Mouse (Mus musculus) limb, embryonic 10.5 days (tissue): ENCODE measurements at regions not wholly inside any gene's neighbourhood (a gene's known extent, or its start where the extent isn't known, plus 50 kb on each side); places are given as distances from the start of the nearest gene placed in this dataset.
A peak's percentile ranks its signal among the peaks of the same experiment; 100 is the strongest.

ENCODE experiments used
- DNase-seq: peaks from one replicate; pipeline ENCODE4 v3.0.0-alpha.2; 2017; ENCODE audit warnings: low spot score
- H3K27ac ChIP-seq: fragments of 300-500 bp; sonication (generic); 2 replicates; pipeline ENCODE4 v1.5.1; 2016; ENCODE audit warnings: mild to moderate bottlenecking
- H3K27me3 ChIP-seq: fragments of 300-500 bp; sonication (generic); 2 replicates; pipeline ENCODE4 v1.6.1; 2016; ENCODE audit warnings: low read depth, mild to moderate bottlenecking; ENCODE audit not compliant: poor library complexity, severe bottlenecking
- H3K36me3 ChIP-seq: fragments of 300-500 bp; sonication (generic); 2 replicates; pipeline ENCODE4 v1.6.1; 2016; ENCODE audit warnings: mild to moderate bottlenecking, moderate library complexity
- H3K4me1 ChIP-seq: fragments of 300-500 bp; sonication (generic); 2 replicates; pipeline ENCODE4 v1.6.1; 2016
- H3K4me3 ChIP-seq: fragments of 300-500 bp; sonication (generic); 2 replicates; pipeline ENCODE4 v1.5.1; 2016; ENCODE audit warnings: mild to moderate bottlenecking, moderate library complexity
- H3K9me3 ChIP-seq: fragments of 300-500 bp; sonication (generic); replicated peaks from 2 replicates; pipeline ENCODE4 v1.6.1; 2016; ENCODE audit warnings: mild to moderate bottlenecking
- WGBS: fragments of 180-500 bp; shearing (Covaris S2); methylation state at CpG from one replicate; pipeline ENCODE4 v1.1.7; 2016; 5-methylcytosine and 5-hydroxymethylcytosine counted together

DNA sequence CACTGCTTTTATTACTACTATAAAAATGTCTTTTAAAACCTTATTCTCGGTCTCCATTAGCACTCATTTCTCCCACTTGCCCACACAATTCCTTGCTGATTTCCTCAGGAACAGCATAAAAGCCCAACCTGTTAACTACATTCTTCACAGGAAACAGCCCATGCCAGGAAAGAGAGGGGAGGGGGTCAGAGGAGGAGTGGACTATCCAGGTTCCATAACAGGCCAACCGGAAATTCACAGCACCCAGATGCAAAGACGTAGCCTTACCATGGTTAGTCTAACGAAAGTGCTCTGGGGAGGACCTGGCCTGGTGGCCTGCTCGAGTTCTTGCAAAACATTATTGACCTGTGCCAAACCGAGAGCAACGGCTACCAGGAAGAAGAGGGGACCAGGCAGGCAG lies 94.3 kb downstream of the Zfp706 start:
- Histone ChIP-seq H3K27ac (peak overlapping the region; percentile 50; the same call in 1 of the 2 replicates), H3K4me3 (no peak overlapping the region), H3K4me1 (peaks cover 32% of the 10 kb centered on the region), H3K27me3 (no peaks in the 10 kb centered on the region), H3K36me3 (no peaks in the 10 kb centered on the region), H3K9me3 (no peaks in the 10 kb centered on the region)
- DNase-seq = no peak
- WGBS = 81% methylated on average over 7 of the region's 7 CpGs

DNA sequence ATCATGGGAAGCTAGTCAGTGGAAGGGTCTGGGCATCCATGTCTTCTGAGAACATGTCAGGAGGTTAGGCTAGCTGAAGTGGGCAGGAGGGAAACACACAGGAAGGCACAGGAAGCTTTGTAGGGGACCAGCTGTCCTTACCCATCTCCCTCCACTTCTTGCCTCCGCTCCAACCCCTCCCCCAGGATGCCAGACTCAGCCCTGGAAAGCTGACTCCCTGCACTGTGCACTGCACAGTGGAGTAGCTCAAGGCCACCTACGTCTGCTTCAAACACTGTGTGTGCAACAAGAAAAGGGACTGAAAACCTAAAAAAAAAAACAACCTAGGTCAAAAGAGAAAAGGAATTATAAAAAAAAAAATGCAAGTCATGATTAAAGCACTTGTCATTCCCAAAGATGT lies 97.3 kb downstream of the Zfp706 start:
- Histone ChIP-seq H3K36me3 (no peaks in the 10 kb centered on the region), H3K27me3 (no peaks in the 10 kb centered on the region), H3K4me1 (peaks cover 32% of the 10 kb centered on the region), H3K4me3 (no peak overlapping the region), H3K27ac (no peak overlapping the region), H3K9me3 (no peaks in the 10 kb centered on the region)
- WGBS = 70% methylated on average over 2 of the region's 2 CpGs
- DNase-seq = no peak

DNA sequence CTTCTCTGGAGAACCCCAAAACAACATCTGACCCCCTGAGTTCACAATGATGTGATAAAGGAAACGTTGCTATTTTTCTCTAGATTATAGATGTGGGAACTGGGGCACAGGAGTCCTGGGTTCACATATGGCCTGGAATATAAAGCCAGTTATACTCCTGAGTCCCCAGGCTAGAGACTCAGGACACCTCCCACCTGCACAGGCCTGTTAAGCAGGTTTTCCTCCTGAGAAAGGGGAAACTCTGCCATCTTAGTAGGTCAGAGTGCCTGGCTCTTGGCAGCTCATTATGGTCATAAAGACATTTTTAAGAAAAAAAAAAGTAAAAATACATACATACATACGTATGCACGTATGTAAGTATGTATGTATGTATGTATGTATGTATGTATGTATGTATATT lies 98.1 kb downstream of the Zfp706 start:
- H3K27ac ChIP-seq = no peak overlapping the region
- peaks cover 32% of the 10 kb centered on the region for H3K4me1 ChIP-seq
- no peaks in the 10 kb centered on the region for H3K9me3 ChIP-seq
- H3K4me3 ChIP-seq = no peak overlapping the region
- no peaks in the 10 kb centered on the region for H3K27me3 ChIP-seq
- no peak for DNase-seq
- 92% methylated on average over 3 of the region's 3 CpGs for WGBS
- no peaks in the 10 kb centered on the region for H3K36me3 ChIP-seq

DNA sequence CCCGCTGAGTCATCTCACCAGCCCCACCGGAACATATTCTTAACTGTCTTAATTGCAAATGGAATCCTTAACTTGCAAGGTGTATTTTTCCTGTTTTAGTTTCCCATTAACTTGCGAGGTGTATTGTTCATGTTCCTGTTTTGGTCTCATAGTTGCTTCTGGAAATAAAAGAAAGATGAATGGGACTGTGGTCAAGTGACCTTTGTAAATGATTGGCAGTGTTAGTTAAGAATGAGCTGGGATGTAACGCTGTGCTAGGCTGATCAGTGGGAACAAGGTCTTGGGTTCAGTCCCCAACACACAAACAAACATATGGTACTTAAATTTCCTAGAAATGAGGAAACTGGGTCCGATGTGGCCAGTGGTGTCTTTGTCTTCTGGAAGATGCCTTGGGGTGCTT lies 100.8 kb downstream of the Zfp706 start:
- no peak for DNase-seq

DNA sequence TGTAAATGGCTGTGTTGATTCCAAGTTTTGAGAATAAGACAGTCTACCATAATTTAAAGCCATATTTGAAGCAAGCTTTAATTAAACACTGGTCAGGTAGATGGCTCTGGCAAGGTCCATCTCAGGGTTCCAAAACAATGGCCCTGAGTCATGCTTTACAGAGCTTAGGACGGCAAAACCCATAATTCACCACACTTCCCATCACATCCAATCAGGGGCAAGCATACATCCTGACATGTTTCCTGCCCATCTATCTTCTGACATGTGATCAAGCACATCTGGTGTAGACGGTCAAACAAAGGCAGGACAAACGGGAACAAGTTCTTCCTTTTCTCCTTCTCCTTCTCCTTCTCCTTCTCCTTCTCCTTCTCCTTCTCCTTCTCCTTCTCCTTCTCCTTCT lies 101.5 kb downstream of the Zfp706 start:
- Histone ChIP-seq H3K27me3 (no peaks in the 10 kb centered on the region), H3K4me1 (peaks cover 37% of the 10 kb centered on the region), H3K4me3 (no peak overlapping the region), H3K9me3 (no peaks in the 10 kb centered on the region), H3K27ac (no peak overlapping the region), H3K36me3 (no peaks in the 10 kb centered on the region)
- 58% methylated on average over 3 of the region's 3 CpGs for WGBS
- no peak for DNase-seq

More for the DNA sequence above, 100.8 kb downstream of the Zfp706 start:
- 90% methylated on average over 5 of the region's 5 CpGs for WGBS
- H3K27ac ChIP-seq = no peak overlapping the region
- peaks cover 36% of the 10 kb centered on the region for H3K4me1 ChIP-seq
- H3K9me3 ChIP-seq = no peaks in the 10 kb centered on the region
- H3K36me3 ChIP-seq = no peaks in the 10 kb centered on the region
- no peaks in the 10 kb centered on the region for H3K27me3 ChIP-seq
- no peak overlapping the region for H3K4me3 ChIP-seq

DNA sequence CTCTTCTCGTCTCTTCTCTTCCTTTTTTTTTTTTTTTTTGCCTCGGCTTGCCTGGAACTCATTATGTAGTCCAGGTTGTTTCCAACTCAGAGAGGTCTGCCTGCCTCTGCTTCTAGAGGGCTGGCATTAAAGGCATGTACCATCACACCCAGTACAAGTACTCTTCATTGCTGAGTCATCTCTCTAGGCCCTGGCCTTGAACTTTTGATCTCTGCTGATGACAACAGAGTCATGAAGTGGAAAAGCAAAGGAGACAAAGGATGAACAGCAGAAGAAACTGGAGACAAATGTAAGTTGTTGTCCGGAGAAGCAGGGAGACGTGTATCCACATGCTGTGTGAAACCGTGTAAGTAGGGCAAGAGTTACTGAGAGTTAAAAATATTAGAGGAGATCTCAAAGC lies 103.7 kb downstream of the Zfp706 start:
- WGBS = 82% methylated on average over 5 of the region's 5 CpGs

DNA sequence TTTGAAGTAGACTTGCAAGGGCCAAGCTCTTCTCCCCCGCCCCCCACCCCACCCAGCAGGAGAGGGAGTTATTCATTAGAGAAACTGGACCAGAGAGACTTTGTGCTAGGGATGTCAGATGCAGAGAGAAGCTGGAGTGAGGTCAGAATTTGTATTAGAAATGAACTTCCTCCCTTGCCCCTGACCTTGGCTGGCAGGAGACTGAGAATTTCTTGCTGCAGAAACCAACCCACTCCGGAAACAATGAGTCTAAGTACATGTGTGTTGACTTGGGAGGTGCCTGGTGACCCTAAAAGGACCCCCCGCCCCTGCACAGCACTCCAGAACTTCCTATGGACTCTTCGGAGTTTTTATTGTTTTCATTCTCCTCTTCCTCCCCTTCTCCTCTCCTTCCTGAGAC lies 104.3 kb downstream of the Zfp706 start:
- no peaks in the 10 kb centered on the region for H3K36me3 ChIP-seq
- H3K4me3 ChIP-seq = no peak overlapping the region
- no peak for DNase-seq
- WGBS = 62% methylated on average over 4 of the region's 4 CpGs
- peaks cover 39% of the 10 kb centered on the region for H3K4me1 ChIP-seq
- no peaks in the 10 kb centered on the region for H3K27me3 ChIP-seq
- H3K9me3 ChIP-seq = no peaks in the 10 kb centered on the region
- H3K27ac ChIP-seq = no peak overlapping the region

More for the DNA sequence above, 103.7 kb downstream of the Zfp706 start:
- no peaks in the 10 kb centered on the region for H3K9me3 ChIP-seq
- no peak for DNase-seq
- H3K36me3 ChIP-seq = no peaks in the 10 kb centered on the region
- no peak overlapping the region for H3K4me3 ChIP-seq
- no peaks in the 10 kb centered on the region for H3K27me3 ChIP-seq
- peaks cover 39% of the 10 kb centered on the region for H3K4me1 ChIP-seq
- H3K27ac ChIP-seq = no peak overlapping the region

DNA sequence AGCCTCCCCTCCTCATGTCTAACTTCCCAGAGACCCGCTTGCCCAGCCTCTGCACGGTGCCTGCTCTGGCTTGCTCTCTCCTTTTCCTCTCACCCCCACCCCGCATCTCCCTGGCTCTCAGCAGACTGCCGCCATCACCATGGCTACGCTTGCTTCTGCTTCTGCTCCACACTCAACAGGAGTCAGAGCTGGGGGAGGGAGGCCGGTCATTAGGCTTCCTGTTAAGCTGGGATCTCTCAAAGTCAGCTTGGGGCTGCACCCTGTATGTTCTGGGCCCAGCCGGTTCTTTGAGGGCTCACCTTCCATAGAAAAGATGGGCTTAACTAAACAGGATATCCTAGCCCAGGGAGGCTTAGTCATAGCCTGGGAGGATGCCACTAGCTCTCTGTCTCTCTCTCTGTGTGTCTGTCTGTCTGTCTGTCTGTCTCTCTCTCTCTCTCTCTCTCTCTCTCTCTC lies 105.7 kb downstream of the Zfp706 start:
- no peaks in the 10 kb centered on the region for H3K9me3 ChIP-seq
- DNase-seq = peak; percentile 75
- H3K27me3 ChIP-seq = no peaks in the 10 kb centered on the region
- peak overlapping the region; percentile 75 for H3K27ac ChIP-seq
- WGBS = 8% methylated on average over 7 of the region's 7 CpGs
- peak overlapping the region; percentile 23 for H3K4me3 ChIP-seq
- H3K4me1 ChIP-seq = peaks cover 39% of the 10 kb centered on the region
- H3K36me3 ChIP-seq = no peaks in the 10 kb centered on the region

DNA sequence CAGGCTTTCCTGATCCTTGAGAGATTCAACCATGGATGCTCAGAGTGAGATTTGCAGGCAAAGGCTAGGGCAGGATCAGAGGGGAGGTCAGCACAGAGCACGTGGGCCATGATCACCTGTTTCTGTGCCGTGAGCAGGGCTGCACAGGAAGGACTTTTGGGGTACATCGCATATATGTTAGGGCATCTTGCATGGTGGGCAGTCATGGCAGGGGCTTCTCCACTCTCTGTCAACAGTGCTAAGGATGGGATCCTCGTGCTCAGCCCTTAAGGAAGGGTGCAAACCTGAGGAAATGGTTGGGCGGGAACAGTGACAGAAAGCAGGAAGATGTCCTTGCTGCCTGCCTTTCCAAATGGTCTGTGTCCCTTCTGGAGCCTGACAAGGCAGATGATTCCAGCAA lies 106.2 kb downstream of the Zfp706 start:
- Histone ChIP-seq H3K9me3 (no peaks in the 10 kb centered on the region), H3K27ac (peak overlapping the region; percentile 75), H3K27me3 (no peaks in the 10 kb centered on the region), H3K4me3 (peak overlapping the region; percentile 23; the same call in 1 of the 2 replicates), H3K4me1 (peaks cover 39% of the 10 kb centered on the region), H3K36me3 (no peaks in the 10 kb centered on the region)
- 62% methylated on average over 5 of the region's 5 CpGs for WGBS
- DNase-seq = no peak

DNA sequence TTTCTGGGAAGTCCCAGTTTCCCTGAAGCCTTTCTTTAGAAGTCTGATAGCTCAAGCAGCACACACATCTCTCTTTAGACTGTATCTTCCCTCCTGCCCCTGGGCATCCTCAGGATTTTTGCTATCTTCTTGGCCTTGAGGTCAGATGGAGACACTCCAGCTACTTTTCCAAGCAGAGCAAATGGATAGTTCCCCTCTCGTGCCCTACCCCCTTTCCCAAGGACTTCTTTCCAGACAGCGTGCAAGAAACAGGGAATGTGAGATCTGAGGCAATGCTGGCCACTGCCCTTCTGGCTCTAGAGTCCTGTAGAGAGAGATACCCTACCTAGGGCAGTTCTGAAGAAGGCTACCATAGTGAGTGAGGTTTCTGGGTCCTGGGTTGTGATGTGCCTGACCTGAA lies 106.6 kb downstream of the Zfp706 start:
- DNase-seq = no peak
- Histone ChIP-seq H3K4me1 (peaks cover 39% of the 10 kb centered on the region), H3K4me3 (no peak overlapping the region), H3K9me3 (no peaks in the 10 kb centered on the region), H3K36me3 (no peaks in the 10 kb centered on the region), H3K27ac (peak overlapping the region; percentile 75), H3K27me3 (no peaks in the 10 kb centered on the region)
- WGBS = 61% methylated on average over 2 of the region's 2 CpGs

DNA sequence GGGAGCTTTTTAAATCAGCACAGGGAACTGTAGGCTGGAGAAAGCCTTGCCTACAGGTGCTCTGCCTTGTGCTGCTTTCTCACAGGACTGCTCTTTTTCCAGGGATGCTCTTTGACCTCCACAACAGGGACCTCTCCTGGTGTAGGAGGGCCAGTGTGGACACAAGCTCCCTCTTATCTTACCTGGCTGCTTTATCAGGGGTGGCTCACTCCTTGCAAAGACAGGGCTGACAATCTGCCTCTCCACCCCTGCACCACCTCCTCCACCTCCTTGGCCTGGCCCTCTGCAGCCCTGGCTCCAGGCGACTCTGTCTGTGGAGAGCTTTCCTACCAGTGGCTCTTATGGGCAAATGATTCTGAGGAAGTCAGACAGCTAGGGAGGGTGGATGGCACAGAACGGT lies 107.7 kb downstream of the Zfp706 start:
- Histone ChIP-seq H3K4me3 (no peak overlapping the region), H3K9me3 (no peaks in the 10 kb centered on the region), H3K36me3 (no peaks in the 10 kb centered on the region), H3K27me3 (no peaks in the 10 kb centered on the region), H3K27ac (no peak overlapping the region; the same call in 1 of the 2 replicates), H3K4me1 (peaks cover 39% of the 10 kb centered on the region)
- DNase-seq = no peak
- 57% methylated on average over 2 of the region's 2 CpGs for WGBS

DNA sequence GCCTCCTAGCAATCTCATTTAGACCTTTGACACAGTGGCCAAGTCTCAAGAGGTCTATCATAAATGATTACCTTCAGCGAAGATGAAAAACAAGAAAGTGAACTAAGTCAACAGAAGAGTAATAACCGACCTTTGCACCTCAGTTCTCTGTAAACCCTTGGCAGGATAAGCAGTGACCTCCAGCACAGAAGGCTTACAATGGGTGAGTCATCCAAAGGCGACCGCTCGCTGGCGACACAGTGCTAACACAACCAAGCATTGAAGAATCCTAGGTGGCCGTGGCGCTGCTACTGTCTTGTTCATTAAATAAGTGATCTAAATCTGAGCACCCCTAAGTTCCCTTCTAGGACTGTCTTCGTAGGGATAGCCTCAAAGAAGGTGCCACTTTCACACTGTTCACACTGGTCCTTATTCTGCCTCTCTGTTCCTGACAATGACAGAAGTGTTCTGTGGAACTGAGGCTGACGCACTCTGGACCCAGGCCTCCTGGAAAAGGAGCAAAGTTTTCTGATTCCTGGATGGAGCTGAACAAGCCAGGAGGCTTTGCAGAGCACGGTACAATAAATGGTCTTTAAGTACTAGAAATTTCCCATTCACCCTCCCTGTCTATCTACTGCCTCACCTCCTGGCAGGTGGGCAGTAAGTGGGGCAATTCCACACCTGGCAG lies 108.6 kb downstream of the Zfp706 start:
- H3K27me3 ChIP-seq = no peaks in the 10 kb centered on the region
- no peak for DNase-seq
- WGBS = 90% methylated on average over 11 of the region's 11 CpGs

DNA sequence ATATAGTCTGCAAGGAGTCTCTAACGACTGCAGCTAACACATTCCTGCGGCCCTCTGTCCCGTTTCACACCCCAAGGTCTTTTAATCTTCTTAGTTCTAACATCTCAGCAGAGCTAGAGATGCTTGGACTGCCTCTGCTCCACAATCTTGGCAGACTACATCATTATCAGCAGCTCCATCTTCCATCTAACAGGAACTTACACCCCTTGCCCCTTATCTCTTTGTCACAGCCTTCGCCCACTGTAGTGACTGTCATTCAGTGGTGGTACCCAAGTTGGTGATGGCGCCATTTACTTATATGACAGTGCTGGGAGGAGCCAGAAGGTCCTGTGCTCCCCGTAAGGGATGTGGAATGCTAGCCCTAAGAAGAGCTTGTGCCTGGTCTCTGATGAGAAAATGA lies 109.2 kb downstream of the Zfp706 start:
- H3K9me3 ChIP-seq = no peaks in the 10 kb centered on the region
- no peaks in the 10 kb centered on the region for H3K27me3 ChIP-seq
- DNase-seq = no peak
- no peaks in the 10 kb centered on the region for H3K36me3 ChIP-seq
- H3K27ac ChIP-seq = no peak overlapping the region
- H3K4me1 ChIP-seq = peaks cover 39% of the 10 kb centered on the region
- 88% methylated on average over 6 of the region's 6 CpGs for WGBS
- no peak overlapping the region for H3K4me3 ChIP-seq

More for the DNA sequence above, 108.6 kb downstream of the Zfp706 start:
- no peak overlapping the region for H3K4me3 ChIP-seq
- no peaks in the 10 kb centered on the region for H3K9me3 ChIP-seq
- H3K27ac ChIP-seq = no peak overlapping the region
- no peaks in the 10 kb centered on the region for H3K36me3 ChIP-seq
- peaks cover 39% of the 10 kb centered on the region for H3K4me1 ChIP-seq

DNA sequence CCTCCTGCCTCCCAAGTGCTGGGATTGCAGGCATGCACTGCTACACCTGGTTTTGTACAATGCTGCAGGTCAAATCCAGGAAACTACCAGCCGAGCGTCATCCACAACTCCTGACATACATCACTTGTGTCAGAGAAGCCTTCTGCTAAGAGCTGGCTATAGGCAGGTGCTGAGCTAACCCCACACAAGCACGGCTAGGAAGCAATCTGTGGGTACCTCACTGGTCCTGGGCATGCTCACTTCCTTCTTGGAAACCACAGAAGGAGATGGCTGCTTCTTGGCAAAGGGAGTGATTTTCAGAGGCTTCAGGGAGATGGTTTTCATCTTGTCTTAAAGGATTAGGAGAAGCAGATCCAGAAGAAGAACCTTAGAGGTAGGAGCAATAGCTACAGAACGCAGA lies 111.3 kb downstream of the Zfp706 start:
- H3K4me3 ChIP-seq = no peak overlapping the region
- WGBS = 85% methylated on average over 4 of the region's 4 CpGs
- H3K9me3 ChIP-seq = no peaks in the 10 kb centered on the region
- H3K4me1 ChIP-seq = peaks cover 36% of the 10 kb centered on the region
- H3K36me3 ChIP-seq = no peaks in the 10 kb centered on the region
- peaks cover 15% of the 10 kb centered on the region; the same call in 1 of the 2 replicates for H3K27me3 ChIP-seq
- no peak overlapping the region for H3K27ac ChIP-seq
- DNase-seq = no peak
